Mouse (Mus musculus): ENCODE results near the gene Zbtb40.

Gene Zbtb40

DNA sequence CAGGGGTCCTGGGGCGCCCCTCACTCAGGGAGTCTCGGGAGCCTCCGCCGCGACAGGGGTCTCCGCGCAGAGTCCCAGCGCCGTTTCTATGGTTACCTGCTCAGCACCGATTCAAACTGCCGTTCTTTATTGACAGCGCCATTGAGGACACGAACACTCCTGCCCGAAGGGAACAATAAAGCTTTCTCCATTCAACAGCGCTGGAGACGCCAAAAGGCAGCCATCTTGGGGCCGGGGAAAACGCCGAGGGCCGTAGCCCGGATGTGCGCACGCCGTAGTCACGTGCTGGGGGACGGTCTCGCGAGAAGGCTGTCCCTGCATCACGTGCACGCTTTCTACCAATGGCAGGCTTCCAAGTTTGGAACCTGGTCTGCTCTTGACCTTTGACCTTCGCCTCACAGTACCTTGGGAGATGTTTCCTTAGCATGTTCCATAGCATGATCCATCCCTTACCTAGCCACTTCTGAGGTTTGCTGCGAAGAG is at the start of gene Zbtb40:
Gene Zbtb40 (minus strand): TSS at position 252 of the 483 bp plus-strand sequence.
- peak; percentile 96 for DNase-seq

DNA sequence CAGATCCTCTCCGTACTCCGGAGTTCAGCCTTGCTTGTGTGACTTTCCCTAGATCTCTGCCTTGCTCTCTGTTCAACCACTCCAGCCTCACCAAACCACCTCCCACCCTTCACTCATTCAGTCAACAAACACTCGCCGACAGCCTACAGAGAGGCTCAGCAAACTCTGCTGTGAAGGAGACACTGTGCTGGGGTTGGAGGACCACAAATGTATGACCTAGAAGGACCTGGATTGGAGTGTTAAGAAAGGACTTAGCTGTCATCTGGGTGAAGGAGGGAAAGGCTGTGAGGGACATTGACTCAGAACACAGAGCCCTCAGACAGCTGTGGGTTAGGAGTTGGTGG is 49.4 kb upstream of the Zbtb40 start:
- no peak for DNase-seq

GRCm38 (mm10) chr4:137097246-137097983 is 48.8 kb upstream of the Zbtb40 start:
- DNase-seq = no peak

- no peak for DNase-seq
Observed at GRCm38 (mm10) chr4:137096353-137096752, 47.8 kb upstream of the Zbtb40 start.

GRCm38 (mm10) chr4:137085083-137085810 is 36.6 kb upstream of the Zbtb40 start:
- no peak for DNase-seq

- no peak for DNase-seq
Observed at GRCm38 (mm10) chr4:137082866-137083265, 34.3 kb upstream of the Zbtb40 start.

DNA sequence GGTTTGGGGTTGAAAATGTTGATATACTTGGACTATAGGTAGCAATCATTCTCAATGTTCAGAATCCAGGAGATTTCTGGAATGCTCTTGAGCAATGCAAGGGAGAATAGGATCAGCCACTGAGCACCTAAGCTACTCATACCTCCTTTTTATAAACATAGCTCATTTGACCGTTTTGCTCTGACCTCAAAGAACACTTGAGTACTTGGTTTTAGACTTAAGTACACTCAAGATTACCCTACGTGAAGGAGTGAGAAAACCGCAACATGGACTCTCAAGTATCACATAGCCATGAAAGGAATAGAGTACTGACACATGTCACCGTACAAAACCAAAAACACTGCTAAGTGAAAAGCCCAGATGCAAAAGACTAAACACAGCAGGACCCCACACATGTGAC is 32.8 kb upstream of the Zbtb40 start:
- no peak for DNase-seq

GRCm38 (mm10) chr4:137077216-137077615 is 28.6 kb upstream of the Zbtb40 start:
- peak; percentile 18 for DNase-seq

DNA sequence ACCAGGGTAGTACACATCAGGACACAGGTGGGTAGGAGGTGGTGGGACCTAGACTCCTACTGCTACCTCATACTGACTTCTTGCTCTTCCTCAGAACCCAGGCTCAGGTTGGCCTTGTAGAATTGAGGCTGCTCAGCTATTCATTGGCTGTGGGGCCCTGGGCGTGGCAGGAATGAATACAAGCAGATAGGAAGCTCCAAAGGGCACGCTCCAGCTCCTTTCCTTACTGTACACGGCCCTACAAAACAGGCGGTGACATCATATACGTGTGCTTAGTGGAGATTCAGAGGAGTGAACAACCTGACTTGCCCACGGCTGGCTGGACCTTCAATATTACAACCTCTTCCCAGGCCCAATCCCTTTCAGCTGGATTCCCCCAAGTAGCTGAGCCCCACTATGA is 22.6 kb upstream of the Zbtb40 start:
- no peak for DNase-seq

DNA sequence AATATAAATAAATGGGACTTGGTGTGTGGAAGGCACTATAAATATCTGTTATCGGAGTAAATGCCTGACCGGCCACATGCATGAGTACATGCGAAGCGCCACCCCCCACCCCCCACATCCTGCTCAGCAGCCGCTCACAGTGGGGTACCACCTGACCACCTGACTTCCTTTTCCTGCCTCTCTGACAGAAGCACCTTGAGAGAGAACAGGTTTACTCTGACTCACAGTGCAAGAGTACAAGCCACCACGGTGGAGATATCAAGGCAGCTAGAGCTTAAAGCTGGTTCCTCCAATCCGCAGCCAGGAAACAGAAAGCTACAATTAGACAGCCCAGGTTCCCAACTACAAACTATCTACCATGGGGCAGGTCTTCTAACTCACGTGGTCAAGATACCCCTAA is 19.9 kb upstream of the Zbtb40 start:
- no peak for DNase-seq

DNA sequence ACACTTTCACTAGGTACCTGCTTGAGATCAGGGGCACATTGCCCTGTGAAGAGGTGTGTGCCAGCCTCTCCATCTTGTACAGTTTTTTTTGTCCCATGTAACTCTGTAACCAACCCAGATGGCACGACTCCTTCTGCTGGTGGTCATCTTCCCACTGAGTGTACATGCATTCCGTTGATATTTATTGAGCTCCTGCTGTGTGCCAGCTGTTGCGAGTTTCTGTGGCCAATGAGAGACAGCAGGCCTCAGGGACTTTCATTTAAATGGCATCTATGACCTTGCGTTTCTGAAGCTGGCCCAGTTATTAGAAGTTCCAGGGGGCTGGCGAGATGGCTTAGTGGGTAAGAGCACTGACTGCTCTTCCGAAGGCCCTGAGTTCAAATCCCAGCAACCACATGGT is 17.2 kb upstream of the Zbtb40 start:
- DNase-seq = no peak

- DNase-seq = peak; percentile 85
Observed at GRCm38 (mm10) chr4:137054932-137055331, 6.3 kb upstream of the Zbtb40 start.

GRCm38 (mm10) chr4:137053810-137054209 is 5.2 kb upstream of the Zbtb40 start:
- DNase-seq = no peak

DNA sequence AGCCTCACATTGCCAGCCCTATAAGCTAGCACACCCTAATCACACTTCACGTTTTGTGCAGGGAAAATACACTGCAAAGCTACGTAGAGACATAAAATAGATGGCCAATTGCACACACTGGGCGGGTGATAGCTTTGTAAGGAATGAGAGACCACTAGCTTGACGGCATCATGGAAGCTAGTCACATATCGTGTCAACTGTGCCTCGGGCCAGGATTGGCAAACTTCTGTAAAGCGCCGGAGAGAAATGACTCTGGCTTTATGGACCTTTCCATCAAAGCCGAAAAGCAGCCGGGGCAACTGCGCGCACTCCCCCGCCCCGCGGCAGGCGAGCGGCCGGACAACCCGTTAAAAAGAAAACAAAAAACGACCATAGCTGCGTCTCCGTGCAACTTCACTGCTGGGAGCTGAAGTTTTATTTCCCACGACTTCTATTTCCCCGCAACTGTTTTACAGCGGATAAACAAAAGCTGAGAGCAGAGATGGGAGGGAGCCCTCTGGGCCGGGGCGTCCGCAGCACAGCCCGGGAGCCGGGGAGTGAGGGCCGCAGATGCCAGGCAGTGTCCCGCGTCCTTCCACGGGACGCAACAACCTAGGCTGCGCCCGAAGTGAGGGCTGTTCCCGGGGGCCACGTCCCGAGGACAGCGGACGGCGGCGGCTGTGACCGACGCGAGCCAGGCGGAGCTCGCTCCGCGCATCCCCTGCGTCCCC is 606 bp downstream of the Zbtb40 start:
- no peak for DNase-seq

DNA sequence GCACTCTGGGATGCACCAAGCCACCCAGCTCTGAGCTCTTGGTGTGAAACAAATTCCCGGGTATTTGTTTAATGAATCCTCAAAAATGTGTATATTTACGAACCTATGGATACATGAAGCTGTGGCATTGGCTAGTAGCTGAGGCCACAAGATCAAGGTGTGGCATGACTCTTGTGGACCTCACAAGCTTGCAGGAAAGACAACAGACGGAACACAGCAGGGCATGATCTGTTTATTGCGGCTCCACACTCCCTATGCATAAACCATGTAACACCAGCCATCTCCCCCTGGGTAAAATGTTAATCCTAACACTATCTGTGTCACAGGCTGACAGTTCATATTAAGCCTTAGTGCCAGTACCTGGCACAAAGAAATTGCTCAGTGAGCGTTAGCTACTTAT is 2.5 kb downstream of the Zbtb40 start:
- DNase-seq = no peak

- DNase-seq = peak; percentile 27
Observed at GRCm38 (mm10) chr4:137044516-137044915, 4.1 kb downstream of the Zbtb40 start.

GRCm38 (mm10) chr4:137043799-137044198 is 4.8 kb downstream of the Zbtb40 start:
- peak; percentile 81 for DNase-seq

DNA sequence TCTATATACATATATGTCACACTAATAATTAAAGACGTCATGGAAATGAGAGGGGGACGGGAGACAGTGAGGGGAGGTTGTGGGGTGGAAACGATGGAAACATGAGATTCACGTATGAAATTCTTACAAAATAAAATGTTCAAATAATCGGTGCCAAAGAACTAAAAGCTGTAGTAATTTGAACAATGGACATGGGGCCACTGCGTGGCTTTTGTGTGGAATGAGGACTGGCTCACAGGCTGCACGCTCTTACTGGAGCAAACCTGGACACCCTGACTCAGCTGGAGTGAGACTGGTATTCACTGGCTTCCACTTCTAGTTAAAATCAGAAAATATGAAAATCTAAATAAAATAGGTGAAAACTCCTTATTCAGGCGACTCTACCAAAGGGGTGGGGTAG is 6.6 kb downstream of the Zbtb40 start:
- DNase-seq = no peak

DNA sequence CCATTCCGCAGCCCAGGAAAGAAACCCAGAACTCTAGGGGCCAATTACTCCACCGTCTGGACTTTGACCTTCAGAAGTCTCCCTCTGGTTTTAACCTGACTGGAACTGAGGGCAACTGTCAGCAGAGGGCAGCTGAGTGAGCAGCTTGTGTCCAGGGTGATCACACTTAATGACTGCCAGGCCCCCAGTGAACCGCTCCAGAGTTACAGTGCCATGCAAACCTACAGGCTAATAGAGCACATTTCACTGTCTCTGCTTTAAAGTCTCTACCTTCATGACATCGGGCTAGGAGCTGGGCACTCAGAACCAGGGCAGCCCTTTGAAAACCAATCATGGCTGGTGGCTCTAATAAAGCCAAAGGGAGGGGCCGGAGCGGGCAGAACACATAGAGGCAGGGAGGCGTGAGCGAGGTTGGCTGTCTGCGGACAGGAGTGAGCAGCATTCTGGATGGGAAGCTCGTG is 7.4 kb downstream of the Zbtb40 start:
- DNase-seq = peak; percentile 91

DNA sequence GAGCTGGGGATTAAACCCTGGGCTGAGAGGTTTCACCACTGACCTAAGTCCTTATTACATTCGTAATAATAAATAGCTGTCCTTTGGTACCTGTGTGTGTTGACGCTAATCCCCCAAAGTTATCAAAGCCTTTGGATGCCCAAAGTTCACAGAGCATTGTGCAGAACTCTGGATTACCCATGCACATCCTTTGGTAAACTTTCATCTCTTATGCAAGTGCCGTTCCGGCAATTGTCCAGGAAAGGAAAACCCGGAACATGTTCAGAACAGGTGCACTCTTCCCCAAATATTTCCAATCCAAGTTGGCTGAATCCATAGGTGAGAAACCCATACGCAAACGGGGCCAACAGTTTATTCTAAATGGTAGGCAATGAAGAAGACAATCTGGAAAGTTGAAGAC is 9.2 kb downstream of the Zbtb40 start:
- DNase-seq = peak; percentile 84

GRCm38 (mm10) chr4:137038501-137038900 is 10.1 kb downstream of the Zbtb40 start:
- no peak for DNase-seq

- DNase-seq = no peak
Observed at GRCm38 (mm10) chr4:137038096-137038495, 10.5 kb downstream of the Zbtb40 start.

GRCm38 (mm10) chr4:137033115-137033887 is 15.3 kb downstream of the Zbtb40 start:
- peak; percentile 45 for DNase-seq
